Mouse (Mus musculus) liver, embryonic 15.5 days (tissue): ENCODE data around the gene Nutf2. TPM values are rescaled to one million over a fixed set of nuclear protein-coding genes. Genes with fewer than 3 reads are reported as not detected.

Experiments used
- ATAC-seq: fragments of 200-750 bp; cut with Nextera tagmentation; 2 replicates; pipeline ENCODE4 v1.8.0; 2017; ENCODE audit warnings: moderate number of reproducible peaks, mild to moderate bottlenecking, moderate library complexity; ENCODE audit not compliant: insufficient read depth
- H3K27ac ChIP-seq: fragments of 300-500 bp; sonication (generic); replicated peaks from 2 replicates; pipeline ENCODE4 v1.5.1; 2015; ENCODE audit warnings: mild to moderate bottlenecking, inconsistent platforms
- H3K27me3 ChIP-seq: fragments of 300-500 bp; sonication (generic); 2 replicates; pipeline ENCODE4 v1.6.1; 2015; ENCODE audit warnings: mild to moderate bottlenecking, inconsistent platforms
- H3K36me3 ChIP-seq: fragments of 300-500 bp; sonication (generic); replicated peaks from 2 replicates; pipeline ENCODE4 v1.6.1; 2015; ENCODE audit warnings: moderate library complexity, mild to moderate bottlenecking, inconsistent platforms
- H3K4me1 ChIP-seq: fragments of 300-500 bp; sonication (generic); replicated peaks from 2 replicates; pipeline ENCODE4 v1.6.1; 2015; ENCODE audit warnings: inconsistent platforms
- H3K4me2 ChIP-seq: fragments of 300-500 bp; sonication (generic); 2 replicates; pipeline ENCODE4 v1.6.1; 2015; ENCODE audit warnings: moderate library complexity, mild to moderate bottlenecking, inconsistent platforms
- H3K4me3 ChIP-seq: fragments of 300-500 bp; sonication (generic); replicated peaks from 2 replicates; pipeline ENCODE4 v1.5.1; 2015; ENCODE audit warnings: mild to moderate bottlenecking, inconsistent platforms
- H3K9ac ChIP-seq: fragments of 300-500 bp; sonication (generic); 2 replicates; pipeline ENCODE4 v1.6.1; 2015; ENCODE audit warnings: moderate library complexity, mild to moderate bottlenecking, inconsistent platforms
- H3K9me3 ChIP-seq: fragments of 300-500 bp; sonication (generic); replicated peaks from 2 replicates; pipeline ENCODE4 v1.6.1; 2016; ENCODE audit warnings: inconsistent platforms
- WGBS: fragments of 180-500 bp; shearing (Covaris S2); methylation state at CpG from one replicate; pipeline ENCODE4 v1.1.7; 2015; ENCODE audit warnings: mixed read lengths; ENCODE audit not compliant: insufficient replicate concordance; 5-methylcytosine and 5-hydroxymethylcytosine counted together
- polyA plus RNA-seq: library from polyadenylated mRNA; unstranded; fragments of >200 nt; fragmentation: Nextera tagmentation; extraction: Ambion mirVana; gene quantifications from 2 replicates; pipeline ENCODE4 v1.2.1, GENCODE M21; 2015

Gene Nutf2
- 85.2 and 94.1 TPM in 2 replicates for polyA plus RNA-seq

GRCm38 (mm10) chr8:105860143-105860981 lies at the start of gene Nutf2:
Gene Nutf2 (plus strand): TSS chr8:105860580.
- peaks cover 90% of the 10 kb centered on the region for H3K4me1 ChIP-seq
- WGBS, result under 1% methylated on average over 59 of the region's 59 CpGs

GRCm38 (mm10) chr8:105811061-105811460 lies 49.3 kb upstream of the Nutf2 start:
- H3K4me1 ChIP-seq, result peaks cover 92% of the 10 kb centered on the region
- peak overlapping the region; percentile 43; the same call in 1 of the 2 replicates for H3K9ac ChIP-seq
- peak overlapping the region; percentile 82 for H3K27ac ChIP-seq
- H3K36me3 ChIP-seq, result peaks cover 92% of the 10 kb centered on the region
- H3K4me2 ChIP-seq, result peak overlapping the region; percentile 53
- no peaks in the 10 kb centered on the region for H3K9me3 ChIP-seq
- peak overlapping the region; percentile 23 for H3K4me3 ChIP-seq
- WGBS, result 35% methylated on average over 10 of the region's 10 CpGs
- no peaks in the 10 kb centered on the region for H3K27me3 ChIP-seq
- peak; percentile 58; the same call in 1 of the 2 replicates for ATAC-seq

More at GRCm38 (mm10) chr8:105860143-105860981, at the start of gene Nutf2:
- Histone ChIP-seq H3K4me2 (peak within 1 kb of the TSS; percentile 98), H3K36me3 (peaks cover 22% of the 10 kb centered on the region), H3K9ac (peak within 1 kb of the TSS; percentile 86), H3K27me3 (no peaks in the 10 kb centered on the region), H3K9me3 (no peaks in the 10 kb centered on the region), H3K4me3 (peak within 1 kb of the TSS; percentile 88), H3K27ac (peak within 1 kb of the TSS; percentile 97)
- peak; percentile 94 for ATAC-seq

GRCm38 (mm10) chr8:105811543-105811942 lies 48.8 kb upstream of the Nutf2 start:
- Histone ChIP-seq H3K9ac (peak overlapping the region; percentile 43), H3K4me2 (peak overlapping the region; percentile 53), H3K9me3 (no peaks in the 10 kb centered on the region), H3K4me1 (peaks cover 90% of the 10 kb centered on the region), H3K27me3 (no peaks in the 10 kb centered on the region), H3K27ac (peak overlapping the region; percentile 82), H3K36me3 (peaks cover 89% of the 10 kb centered on the region), H3K4me3 (peak overlapping the region; percentile 23)
- WGBS, result 37% methylated on average over 3 of the region's 3 CpGs
- ATAC-seq, result no peak

GRCm38 (mm10) chr8:105812511-105812910 lies 47.9 kb upstream of the Nutf2 start:
- Histone ChIP-seq H3K27ac (peak overlapping the region; percentile 82), H3K27me3 (no peaks in the 10 kb centered on the region), H3K4me1 (peaks cover 87% of the 10 kb centered on the region), H3K4me3 (peak overlapping the region; percentile 23; the same call in 1 of the 2 replicates), H3K36me3 (peaks cover 86% of the 10 kb centered on the region), H3K4me2 (peak overlapping the region; percentile 53), H3K9me3 (no peaks in the 10 kb centered on the region), H3K9ac (peak overlapping the region; percentile 12)
- ATAC-seq, result no peak
- 76% methylated on average over 5 of the region's 5 CpGs for WGBS

- Histone ChIP-seq H3K9ac (no peak overlapping the region), H3K9me3 (no peaks in the 10 kb centered on the region), H3K4me3 (0 out of 2 replicates have a peak overlapping the region, but pooled peaks have one; percentile 1), H3K4me1 (peaks cover 87% of the 10 kb centered on the region), H3K27ac (peak overlapping the region; percentile 82), H3K4me2 (peak overlapping the region; percentile 53), H3K27me3 (no peaks in the 10 kb centered on the region), H3K36me3 (peaks cover 86% of the 10 kb centered on the region)
- WGBS, result 88% methylated on average over 6 of the region's 6 CpGs
- ATAC-seq, result no peak
Measured at GRCm38 (mm10) chr8:105813241-105813640, 47.1 kb upstream of the Nutf2 start.

- Histone ChIP-seq H3K4me3 (peak overlapping the region; percentile 37), H3K27ac (peak overlapping the region; percentile 99), H3K9ac (peak overlapping the region; percentile 53), H3K36me3 (peaks cover 87% of the 10 kb centered on the region), H3K9me3 (no peaks in the 10 kb centered on the region), H3K4me2 (peak overlapping the region; percentile 71), H3K4me1 (peaks cover 82% of the 10 kb centered on the region), H3K27me3 (no peaks in the 10 kb centered on the region)
- ATAC-seq, result no peak
- WGBS, result 45% methylated on average over 3 of the region's 3 CpGs
Measured at GRCm38 (mm10) chr8:105819659-105820058, 40.7 kb upstream of the Nutf2 start.

GRCm38 (mm10) chr8:105820925-105821324 lies 39.5 kb upstream of the Nutf2 start:
- WGBS, result 15% methylated on average over 1 of the region's 1 CpGs
- peak overlapping the region; percentile 55 for H3K9ac ChIP-seq
- peaks cover 87% of the 10 kb centered on the region for H3K36me3 ChIP-seq
- ATAC-seq, result peak; percentile 97
- no peaks in the 10 kb centered on the region for H3K27me3 ChIP-seq
- peak overlapping the region; percentile 74 for H3K4me2 ChIP-seq
- no peaks in the 10 kb centered on the region for H3K9me3 ChIP-seq
- H3K4me1 ChIP-seq, result peaks cover 80% of the 10 kb centered on the region
- peak overlapping the region; percentile 99 for H3K27ac ChIP-seq
- H3K4me3 ChIP-seq, result peak overlapping the region; percentile 76

GRCm38 (mm10) chr8:105825506-105825905 lies 34.9 kb upstream of the Nutf2 start:
- ATAC-seq, result no peak
- peaks cover 52% of the 10 kb centered on the region for H3K36me3 ChIP-seq

GRCm38 (mm10) chr8:105826379-105826778 lies 34.0 kb upstream of the Nutf2 start:
- peaks cover 48% of the 10 kb centered on the region for H3K36me3 ChIP-seq

More at GRCm38 (mm10) chr8:105825506-105825905, 34.9 kb upstream of the Nutf2 start:
- Histone ChIP-seq H3K4me1 (peaks cover 71% of the 10 kb centered on the region), H3K4me3 (peak overlapping the region; percentile 76), H3K27me3 (no peaks in the 10 kb centered on the region), H3K4me2 (peak overlapping the region; percentile 74), H3K27ac (peak overlapping the region; percentile 99), H3K9me3 (no peaks in the 10 kb centered on the region), H3K9ac (peak overlapping the region; percentile 88)
- 54% methylated on average over 4 of the region's 4 CpGs for WGBS

GRCm38 (mm10) chr8:105826861-105827848 lies 33.2 kb upstream of the Nutf2 start, which contains the start of the genes Ranbp10 and Tsnaxip1:
Gene Ranbp10 (minus strand): TSS chr8:105827350.
Gene Tsnaxip1 (plus strand): TSS chr8:105827731.
- H3K4me1 ChIP-seq, result peaks cover 68% of the 10 kb centered on the region
- H3K27me3 ChIP-seq, result no peaks in the 10 kb centered on the region
- peak within 1 kb of the TSS; percentile 76 for H3K4me3 ChIP-seq
- H3K27ac ChIP-seq, result peak within 1 kb of the TSS; percentile 99
- peak within 1 kb of the TSS; percentile 74 for H3K4me2 ChIP-seq
- peaks cover 41% of the 10 kb centered on the region for H3K36me3 ChIP-seq
- H3K9ac ChIP-seq, result peak within 1 kb of the TSS; percentile 88
- WGBS, result under 1% methylated on average over 52 of the region's 52 CpGs
- H3K9me3 ChIP-seq, result no peaks in the 10 kb centered on the region
- ATAC-seq, result peak; percentile 93

More at GRCm38 (mm10) chr8:105826379-105826778, 34.0 kb upstream of the Nutf2 start:
- H3K9me3 ChIP-seq, result no peaks in the 10 kb centered on the region
- no peaks in the 10 kb centered on the region for H3K27me3 ChIP-seq
- H3K4me3 ChIP-seq, result peak overlapping the region; percentile 76
- peak overlapping the region; percentile 88 for H3K9ac ChIP-seq
- WGBS, result 4% methylated on average over 4 of the region's 4 CpGs
- H3K27ac ChIP-seq, result peak overlapping the region; percentile 99
- peak overlapping the region; percentile 74 for H3K4me2 ChIP-seq
- H3K4me1 ChIP-seq, result peaks cover 72% of the 10 kb centered on the region
- no peak for ATAC-seq
